Mouse (Mus musculus) MEL (cell line): ENCODE results near the gene Smg1. TPM values are rescaled to one million over a fixed set of nuclear protein-coding genes. Genes with fewer than 3 reads are reported as not detected.

Experiments
- DNase-seq: peaks from one replicate; pipeline ENCODE4 v3.0.0; 2011; ENCODE audit warnings: low read depth, low spot score
- H3K27ac ChIP-seq: 2 replicates; pipeline ENCODE4 v1.5.1; 2012; ENCODE audit warnings: low read depth, mild to moderate bottlenecking, control low read depth, low read length, moderate library complexity; ENCODE audit not compliant: control insufficient read depth
- H3K27me3 ChIP-seq, 2 experiments: fragments of 150-350 bp in 1 of 2; sonication (generic) in 1 of 2; 2 replicates each; pipeline ENCODE4 v1.6.1; 2012; ENCODE audit warnings: low read length in 2 of 2, mild to moderate bottlenecking in 2 of 2, improper control_type of control experiment in 1 of 2, moderate library complexity in 1 of 2; ENCODE audit not compliant: insufficient read depth in 2 of 2, control insufficient read depth in 1 of 2
- H3K36me3 ChIP-seq, 2 experiments: 2 replicates each; pipeline ENCODE4 v1.6.1; 2012 to 2014; ENCODE audit warnings: low read length in 2 of 2, improper control_type of control experiment in 1 of 2, inconsistent platforms in 1 of 2, mild to moderate bottlenecking in 1 of 2; ENCODE audit not compliant: insufficient read depth in 2 of 2, control insufficient read depth in 1 of 2
- H3K4me1 ChIP-seq, 2 experiments: fragments of 150-350 bp in 1 of 2; sonication (generic) in 1 of 2; 2 replicates each; pipeline ENCODE4 v1.6.1; 2012; ENCODE audit warnings: low read length in 2 of 2, improper control_type of control experiment in 1 of 2, mild to moderate bottlenecking in 1 of 2; ENCODE audit not compliant: insufficient read depth in 2 of 2, control insufficient read depth in 1 of 2
- H3K4me3 ChIP-seq, 2 experiments: fragments of 150-350 bp in 1 of 2; sonication (generic) in 1 of 2; 2 replicates each; pipeline ENCODE4 v1.5.1; 2012; ENCODE audit warnings: low read depth in 2 of 2, low read length in 2 of 2, mild to moderate bottlenecking in 2 of 2, moderate library complexity in 2 of 2, control low read depth in 1 of 2, improper control_type of control experiment in 1 of 2; ENCODE audit not compliant: control insufficient read depth in 1 of 2, insufficient read depth in 1 of 2
- H3K79me2 ChIP-seq: 2 replicates; pipeline ENCODE4 v1.6.1; 2012; ENCODE audit warnings: mild to moderate bottlenecking, low read length, moderate library complexity; ENCODE audit not compliant: control insufficient read depth, poor library complexity, insufficient read depth
- H3K9ac ChIP-seq: 2 replicates; pipeline ENCODE4 v1.6.1; 2012; ENCODE audit warnings: low read depth, mild to moderate bottlenecking, control low read depth, low read length, moderate library complexity; ENCODE audit not compliant: control insufficient read depth, poor library complexity, severe bottlenecking
- H3K9me3 ChIP-seq: fragments of 150-350 bp; sonication (generic); replicated peaks from 2 replicates; pipeline ENCODE4 v1.6.1; 2012; ENCODE audit warnings: mild to moderate bottlenecking, low read length, improper control_type of control experiment, moderate library complexity; ENCODE audit not compliant: insufficient read depth
- BHLHE40 ChIP-seq: IDR thresholded peaks from 2 replicates; pipeline ENCODE4 v1.6.1; 2012; ENCODE audit warnings: low read depth, mild to moderate bottlenecking, inconsistent platforms, low read length, improper control_type of control experiment, borderline replicate concordance
- CHD1 ChIP-seq: IDR thresholded peaks from 2 replicates; pipeline ENCODE4 v1.6.1; 2012; ENCODE audit warnings: low read depth, mild to moderate bottlenecking, inconsistent platforms, low read length, improper control_type of control experiment
- E2F4 ChIP-seq: IDR thresholded peaks from 2 replicates; pipeline ENCODE4 v1.6.1; 2011; ENCODE audit warnings: low read depth, low read length, improper control_type of control experiment, borderline replicate concordance
- ELF1 ChIP-seq: IDR thresholded peaks from 2 replicates; pipeline ENCODE4 v1.6.1; 2014; ENCODE audit warnings: low read depth, mild to moderate bottlenecking, inconsistent platforms, low read length, improper control_type of control experiment, moderate library complexity
- EP300 ChIP-seq, 2 experiments: IDR thresholded peaks; 2 replicates each; pipeline ENCODE4 v1.6.1; 2011; ENCODE audit warnings: improper control_type of control experiment in 2 of 2, low read length in 2 of 2, low read depth in 1 of 2, mild to moderate bottlenecking in 1 of 2
- ETS1 ChIP-seq: IDR thresholded peaks from 2 replicates; pipeline ENCODE4 v1.6.1; 2012; ENCODE audit warnings: low read depth, mild to moderate bottlenecking, inconsistent platforms, low read length, improper control_type of control experiment, moderate library complexity
- GATA1 ChIP-seq: IDR thresholded peaks from 2 replicates; pipeline ENCODE4 v1.6.1; 2011; ENCODE audit warnings: low read depth, low read length, improper control_type of control experiment
- HCFC1 ChIP-seq: IDR thresholded peaks from 2 replicates; pipeline ENCODE4 v1.6.1; 2012; ENCODE audit warnings: low read depth, mild to moderate bottlenecking, inconsistent platforms, low read length, improper control_type of control experiment, moderate library complexity
- JUND ChIP-seq: IDR thresholded peaks from 2 replicates; pipeline ENCODE4 v1.6.1; 2011; ENCODE audit warnings: low read depth, mild to moderate bottlenecking, improper control_type of control experiment, low read length
- KAT2A ChIP-seq: conservative IDR thresholded peaks from 2 replicates; pipeline ENCODE4 v1.6.1; 2012; ENCODE audit warnings: low read depth, low read length, improper control_type of control experiment, inconsistent platforms
- MAFK ChIP-seq: IDR thresholded peaks from 2 replicates; pipeline ENCODE4 v1.6.1; 2011; ENCODE audit warnings: low read depth, mild to moderate bottlenecking, low read length, improper control_type of control experiment, borderline replicate concordance
- MAZ ChIP-seq: IDR thresholded peaks from 2 replicates; pipeline ENCODE4 v1.6.1; 2012; ENCODE audit warnings: low read depth, mild to moderate bottlenecking, inconsistent platforms, low read length, improper control_type of control experiment
- MEF2A ChIP-seq: IDR thresholded peaks from 2 replicates; pipeline ENCODE4 v1.6.1; 2014; ENCODE audit warnings: low read depth, mild to moderate bottlenecking, inconsistent platforms, low read length, improper control_type of control experiment; ENCODE audit not compliant: poor library complexity, insufficient replicate concordance, severe bottlenecking; ENCODE audit errors: extremely low read depth
- MXI1 ChIP-seq: IDR thresholded peaks from 2 replicates; pipeline ENCODE4 v1.6.1; 2011; ENCODE audit warnings: mild to moderate bottlenecking, low read depth, low read length, improper control_type of control experiment
- MYB ChIP-seq: IDR thresholded peaks from 2 replicates; pipeline ENCODE4 v1.6.1; 2011; ENCODE audit warnings: mild to moderate bottlenecking, low read depth, low read length, improper control_type of control experiment
- MYC ChIP-seq: IDR thresholded peaks from 2 replicates; pipeline ENCODE4 v1.6.1; 2011; ENCODE audit warnings: low read depth, mild to moderate bottlenecking, low read length, improper control_type of control experiment, moderate library complexity
- NELFE ChIP-seq: IDR thresholded peaks from 2 replicates; pipeline ENCODE4 v1.6.1; 2011; ENCODE audit warnings: low read depth, low read length, improper control_type of control experiment
- NRF1 ChIP-seq: IDR thresholded peaks from 2 replicates; pipeline ENCODE4 v1.6.1; 2014; ENCODE audit warnings: low read depth, mild to moderate bottlenecking, inconsistent platforms, low read length, improper control_type of control experiment, moderate library complexity; ENCODE audit not compliant: poor library complexity, insufficient read depth, severe bottlenecking
- RAD21 ChIP-seq: IDR thresholded peaks from 2 replicates; pipeline ENCODE4 v1.6.1; 2011; ENCODE audit warnings: mild to moderate bottlenecking, low read depth, low read length, improper control_type of control experiment
- RCOR1 ChIP-seq: IDR thresholded peaks from 2 replicates; pipeline ENCODE4 v1.6.1; 2012; ENCODE audit warnings: low read depth, mild to moderate bottlenecking, inconsistent platforms, low read length, improper control_type of control experiment
- SIN3A ChIP-seq: IDR thresholded peaks from 2 replicates; pipeline ENCODE4 v1.6.1; 2012; ENCODE audit warnings: low read length, improper control_type of control experiment, inconsistent platforms
- SMC3 ChIP-seq: IDR thresholded peaks from 2 replicates; pipeline ENCODE4 v1.6.1; 2011; ENCODE audit warnings: low read depth, low read length, improper control_type of control experiment
- TAL1 ChIP-seq: IDR thresholded peaks from 2 replicates; pipeline ENCODE4 v1.6.1; 2012; ENCODE audit warnings: mild to moderate bottlenecking, inconsistent platforms, low read length, moderate library complexity, mixed read lengths
- TBP ChIP-seq: IDR thresholded peaks from 2 replicates; pipeline ENCODE4 v1.8.0; 2011; ENCODE audit warnings: low read depth, low read length, improper control_type of control experiment
- TCF12 ChIP-seq: IDR thresholded peaks from 2 replicates; pipeline ENCODE4 v1.6.1; 2014; ENCODE audit warnings: low read depth, mild to moderate bottlenecking, inconsistent platforms, low read length, improper control_type of control experiment, moderate library complexity
- USF1 ChIP-seq: IDR thresholded peaks from 2 replicates; pipeline ENCODE4 v1.6.1; 2014; ENCODE audit warnings: low read depth, mild to moderate bottlenecking, inconsistent platforms, low read length, improper control_type of control experiment, moderate library complexity
- USF2 ChIP-seq, 2 experiments: IDR thresholded peaks; 2 replicates each; pipeline ENCODE4 v1.6.1; 2011 to 2012; ENCODE audit warnings: improper control_type of control experiment in 2 of 2, low read length in 2 of 2, borderline replicate concordance in 1 of 2, inconsistent platforms in 1 of 2, low read depth in 1 of 2, mild to moderate bottlenecking in 1 of 2; ENCODE audit not compliant: insufficient read depth in 1 of 2
- ZKSCAN1 ChIP-seq: IDR thresholded peaks from 2 replicates; pipeline ENCODE4 v1.6.1; 2012; ENCODE audit warnings: low read depth, mild to moderate bottlenecking, inconsistent platforms, low read length, improper control_type of control experiment, moderate library complexity
- ZMIZ1 ChIP-seq: IDR thresholded peaks from 2 replicates; pipeline ENCODE4 v1.6.1; 2012; ENCODE audit warnings: low read depth, mild to moderate bottlenecking, inconsistent platforms, low read length, improper control_type of control experiment, moderate library complexity
- polyA plus RNA-seq, 2 experiments: library from polyadenylated mRNA; stranded (reverse) in 1 of 2; unstranded in 1 of 2; fragments of >175 nt in 1 of 2; fragments of >200 nt in 1 of 2; gene quantifications; 2 replicates each; pipeline versions ENCODE4 v1.2.1 to v1.2.4; 2012; ENCODE audit warnings: low replicate concordance in 2 of 2, low read depth in 1 of 2; ENCODE audit not compliant: insufficient read length in 2 of 2, insufficient read depth in 1 of 2, missing spikeins in 1 of 2
- total RNA-seq: library from RNA; depleted of rRNA; stranded (reverse); fragments of 300-350 nt; gene quantifications from 2 replicates; pipeline ENCODE4 v1.2.3, GENCODE M21; 2012

Gene Smg1
- total and polyA plus RNA-seq, 3 experiments: 24.2 to 49.6 (median 32.6) TPM

- H3K36me3 ChIP-seq: peaks cover 9 to 31% of the 10 kb centered on the region in 2 experiments
- no peak for TF ChIP-seq HCFC1
- TF ChIP-seq ETS1: no peak
- TF ChIP-seq MEF2A: no peak
- no peak for TF ChIP-seq GATA1
- TF ChIP-seq SMC3: no peak
- TF ChIP-seq, all 39 proteins: peak for 0
- Histone ChIP-seq H3K27me3 (no peaks in the 10 kb centered on the region), H3K27ac (no peak overlapping the region), H3K79me2 (no peaks in the 10 kb centered on the region), H3K9me3 (no peaks in the 10 kb centered on the region), H3K9ac (no peak overlapping the region), H3K4me1 (peaks cover 0 to 5% of the 10 kb centered on the region in 2 experiments; a peak in 1 of 4 replicates), H3K4me3 (no peak overlapping the region)
- DNase-seq: no peak
These were observed 108.3 kb downstream of the Smg1 start for GRCm38 (mm10) chr7:118135128-118135527.

GRCm38 (mm10) chr7:118129430-118130041 is 113.9 kb downstream of the Smg1 start, which contains the start of gene Arl6ip1:
Arl6ip1 (minus strand) TSS chr7:118129662.
- Histone ChIP-seq H3K4me3 (peak within 1 kb of the TSS; percentile 88 to 91), H3K9ac (peak within 1 kb of the TSS; percentile 94), H3K36me3 (peaks cover under 1 to 31% of the 10 kb centered on the region in 2 experiments; a peak in 3 of 4 replicates), H3K79me2 (peaks cover 27% of the 10 kb centered on the region), H3K27me3 (no peaks in the 10 kb centered on the region), H3K9me3 (no peaks in the 10 kb centered on the region), H3K4me1 (peaks cover 0 to 14% of the 10 kb centered on the region in 2 experiments; a peak in 3 of 4 replicates), H3K27ac (peak within 1 kb of the TSS; percentile 93)
- peak; percentile 99 for DNase-seq
- TF ChIP-seq TAL1 (peak; percentile 71), JUND (no peak), HCFC1 (peak; percentile 82), USF1 (peak; percentile 44; the same call in 1 of the 2 replicates), E2F4 (peak; percentile 23; the same call in 1 of the 2 replicates), TCF12 (peak; percentile 61; the same call in 1 of the 2 replicates), MXI1 (peak; percentile 83), CHD1 (no peak), MEF2A (0 out of 2 replicates have a peak, but pooled peaks have one; percentile 33), MAFK (no peak), EP300 (IDR thresholded peaks at IDR 0.05; ENCODE audit: low read depth in 1 of 2, low read length in 2 of 2) (peak in 1 of 2 experiments; percentile 89; a peak in 2 of 4 replicates), USF2 (IDR thresholded peaks at IDR 0.05; ENCODE audit: borderline replicate concordance in 1 of 2, insufficient read depth in 1 of 2, low read depth in 1 of 2, low read length in 2 of 2) (no peak), BHLHE40 (no peak), RCOR1 (peak; percentile 86), TBP (peak; percentile 98), ELF1 (peak; percentile 59), MYB (peak; percentile 95), ZKSCAN1 (no peak), ZMIZ1 (peak; percentile 99), ETS1 (no peak; the same call in 1 of the 2 replicates), RAD21 (no peak), MAZ (no peak), MYC (peak; percentile 57; the same call in 1 of the 2 replicates), KAT2A (no peak; the same call in none of the 2 replicates), SIN3A (peak; percentile 85), NRF1 (peak; percentile 67), NELFE (peak; percentile 100)
